Mouse (Mus musculus) limb, embryonic 13.5 days (tissue): ENCODE data around the gene Tor1aip2. TPM values are rescaled to one million over a fixed set of nuclear protein-coding genes. Genes with fewer than 3 reads are reported as not detected.

Source experiments
- ATAC-seq: fragments of 200-750 bp; cut with Nextera tagmentation; 2 replicates; pipeline ENCODE4 v1.8.0; 2017; ENCODE audit warnings: low read depth, moderate number of reproducible peaks, moderate TSS enrichment; ENCODE audit not compliant: low FRiP score
- H3K27ac ChIP-seq: fragments of 300-500 bp; sonication (generic); 2 replicates; pipeline ENCODE4 v1.5.1; 2015; ENCODE audit warnings: inconsistent platforms, mild to moderate bottlenecking, moderate library complexity
- H3K27me3 ChIP-seq: fragments of 300-500 bp; sonication (generic); 2 replicates; pipeline ENCODE4 v1.6.1; 2015; ENCODE audit warnings: mild to moderate bottlenecking, inconsistent platforms
- H3K36me3 ChIP-seq: fragments of 300-500 bp; sonication (generic); 2 replicates; pipeline ENCODE4 v1.6.1; 2015; ENCODE audit warnings: inconsistent platforms, mild to moderate bottlenecking, moderate library complexity
- H3K4me1 ChIP-seq: fragments of 300-500 bp; sonication (generic); 2 replicates; pipeline ENCODE4 v1.6.1; 2015; ENCODE audit warnings: inconsistent platforms
- H3K4me2 ChIP-seq: fragments of 300-500 bp; sonication (generic); replicated peaks from 2 replicates; pipeline ENCODE4 v1.6.1; 2015; ENCODE audit warnings: inconsistent platforms, mild to moderate bottlenecking, moderate library complexity
- H3K4me3 ChIP-seq: fragments of 300-500 bp; sonication (generic); 2 replicates; pipeline ENCODE4 v1.5.1; 2015; ENCODE audit warnings: moderate library complexity, mild to moderate bottlenecking, inconsistent platforms
- H3K9ac ChIP-seq: fragments of 300-500 bp; sonication (generic); 2 replicates; pipeline ENCODE4 v1.6.1; 2015; ENCODE audit warnings: mild to moderate bottlenecking, inconsistent platforms
- H3K9me3 ChIP-seq: fragments of 300-500 bp; sonication (generic); 2 replicates; pipeline ENCODE4 v1.6.1; 2016; ENCODE audit warnings: inconsistent platforms
- WGBS: fragments of 180-500 bp; shearing (Covaris S2); methylation state at CpG from one replicate; pipeline ENCODE4 v1.1.7; 2015; 5-methylcytosine and 5-hydroxymethylcytosine counted together
- polyA plus RNA-seq: library from polyadenylated mRNA; unstranded; fragments of >200 nt; fragmentation: Nextera tagmentation; extraction: Ambion mirVana; gene quantifications from 2 replicates; pipeline ENCODE4 v1.2.1, GENCODE M21; 2015

The Tor1aip2 gene
- polyA plus RNA-seq, 1 experiment from 2014 or later, result 130 TPM

DNA sequence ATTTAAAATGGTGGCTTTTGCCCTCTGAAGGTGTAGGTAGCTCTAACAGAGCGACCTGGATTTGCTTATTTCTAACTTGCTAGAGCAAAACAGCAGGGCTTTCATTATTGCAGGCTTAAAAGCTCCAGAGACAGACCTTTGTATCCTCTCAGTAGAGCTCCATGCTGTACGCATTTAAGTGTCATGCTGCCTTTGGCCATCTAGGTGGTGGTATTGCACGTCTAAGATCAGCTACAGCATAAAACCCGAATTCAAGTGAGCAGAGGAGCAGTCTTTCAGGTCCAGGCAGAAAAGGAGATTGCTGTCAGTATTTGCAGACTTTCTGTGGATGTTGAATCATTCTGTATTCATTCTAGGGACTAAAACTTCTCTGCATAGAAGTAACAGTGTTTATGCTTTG, 7.8 kb downstream of the Tor1aip2 start:
- no peak for ATAC-seq
- no peaks in the 10 kb centered on the region for H3K9me3 ChIP-seq
- 21% methylated on average over 4 of the region's 4 CpGs for WGBS
- H3K27me3 ChIP-seq, result no peaks in the 10 kb centered on the region
- H3K4me3 ChIP-seq, result no peak overlapping the region
- H3K9ac ChIP-seq, result no peak overlapping the region
- H3K27ac ChIP-seq, result no peak overlapping the region
- peaks cover 36% of the 10 kb centered on the region for H3K4me1 ChIP-seq
- H3K36me3 ChIP-seq, result peaks cover 37% of the 10 kb centered on the region
- H3K4me2 ChIP-seq, result peak overlapping the region; percentile 35

DNA sequence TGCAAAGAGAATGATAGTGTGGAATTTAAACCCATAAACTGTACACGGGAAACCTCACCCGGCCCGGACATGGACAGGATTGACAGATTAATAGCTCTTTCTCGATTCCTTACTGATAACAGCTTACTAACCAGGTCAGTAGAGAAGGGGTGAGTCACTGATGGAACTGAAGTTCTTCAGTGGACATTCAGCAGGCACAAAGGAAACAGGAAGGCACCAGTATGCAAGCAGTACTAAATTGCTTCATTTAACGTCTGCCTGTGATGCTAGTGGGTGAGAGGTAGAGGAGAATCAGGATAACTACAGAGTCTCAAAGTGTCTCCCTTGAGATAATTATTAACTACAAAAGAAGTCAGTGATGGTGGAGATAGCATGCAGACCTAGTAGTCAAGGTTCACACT, 9.0 kb downstream of the Tor1aip2 start:
- H3K9me3 ChIP-seq, result no peaks in the 10 kb centered on the region
- no peaks in the 10 kb centered on the region for H3K27me3 ChIP-seq
- H3K27ac ChIP-seq, result no peak overlapping the region
- peaks cover 36% of the 10 kb centered on the region for H3K4me1 ChIP-seq
- 77% methylated on average over 5 of the region's 5 CpGs for WGBS
- no peak overlapping the region for H3K4me2 ChIP-seq
- no peak overlapping the region for H3K4me3 ChIP-seq
- H3K9ac ChIP-seq, result no peak overlapping the region
- no peak for ATAC-seq
- peaks cover 49% of the 10 kb centered on the region for H3K36me3 ChIP-seq

- Histone ChIP-seq H3K9ac (no peak overlapping the region), H3K4me2 (no peak overlapping the region), H3K36me3 (peaks cover 72% of the 10 kb centered on the region), H3K4me1 (peaks cover 30% of the 10 kb centered on the region), H3K27me3 (no peaks in the 10 kb centered on the region), H3K4me3 (no peak overlapping the region), H3K27ac (no peak overlapping the region), H3K9me3 (no peaks in the 10 kb centered on the region)
- peak; percentile 38; the same call in 1 of the 2 replicates for ATAC-seq
- 78% methylated on average over 3 of the region's 3 CpGs for WGBS
These were observed 11.5 kb downstream of the Tor1aip2 start for GRCm38 (mm10) chr1:156046688-156047087.

GRCm38 (mm10) chr1:156058207-156058606, 23.0 kb downstream of the Tor1aip2 start:
- 85% methylated on average over 2 of the region's 2 CpGs for WGBS
- peaks cover 67% of the 10 kb centered on the region for H3K36me3 ChIP-seq
- ATAC-seq, result no peak

DNA sequence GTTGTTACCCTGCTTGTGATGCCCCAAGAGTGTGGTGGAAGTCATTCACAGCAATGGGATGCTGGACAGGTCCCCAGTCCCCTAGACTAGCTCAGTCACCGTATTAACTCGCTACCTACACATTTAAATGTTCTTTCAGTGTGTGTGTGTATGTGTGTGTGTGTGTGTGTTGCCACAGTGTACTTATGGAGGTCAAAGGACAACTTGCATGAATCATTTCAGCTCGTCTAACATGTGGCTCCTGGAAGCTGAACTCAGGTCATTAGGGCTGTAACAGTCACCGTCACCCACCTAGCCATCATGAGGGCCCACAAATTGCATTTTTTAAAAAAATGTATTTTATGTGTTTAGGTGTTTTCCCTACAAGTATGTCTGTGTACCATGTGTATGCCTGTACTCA, 27.0 kb downstream of the Tor1aip2 start:
- Histone ChIP-seq H3K9me3 (no peaks in the 10 kb centered on the region), H3K4me1 (no peaks in the 10 kb centered on the region), H3K27me3 (no peaks in the 10 kb centered on the region), H3K4me2 (no peak overlapping the region), H3K4me3 (no peak overlapping the region), H3K9ac (no peak overlapping the region), H3K36me3 (peaks cover 65% of the 10 kb centered on the region), H3K27ac (no peak overlapping the region)
- 89% methylated on average over 4 of the region's 4 CpGs for WGBS
- ATAC-seq, result no peak

More at GRCm38 (mm10) chr1:156058207-156058606, 23.0 kb downstream of the Tor1aip2 start:
- no peaks in the 10 kb centered on the region for H3K4me1 ChIP-seq
- no peak overlapping the region for H3K4me3 ChIP-seq
- no peaks in the 10 kb centered on the region for H3K27me3 ChIP-seq
- H3K9ac ChIP-seq, result no peak overlapping the region
- H3K9me3 ChIP-seq, result no peaks in the 10 kb centered on the region
- H3K27ac ChIP-seq, result no peak overlapping the region
- H3K4me2 ChIP-seq, result no peak overlapping the region

DNA sequence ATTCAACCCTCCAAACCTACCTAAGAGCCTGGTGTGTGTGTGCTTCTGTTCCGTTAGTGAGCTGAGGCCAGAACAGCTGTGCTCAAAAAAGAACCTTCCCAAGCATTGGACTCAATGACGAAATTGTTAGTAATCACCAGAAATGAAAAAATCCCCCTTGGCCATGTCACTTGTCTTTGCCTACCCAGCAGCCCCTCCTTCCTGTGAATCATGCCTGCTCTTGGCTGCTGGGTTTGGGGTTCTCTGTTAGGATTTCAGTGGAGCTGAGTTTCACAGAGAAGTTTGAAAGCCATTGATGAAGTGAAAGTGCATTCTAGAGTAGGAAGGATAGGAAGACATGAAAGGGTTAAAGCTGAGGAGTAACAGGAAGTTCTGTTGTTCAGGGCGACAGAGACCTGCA, 30.9 kb downstream of the Tor1aip2 start:
- no peaks in the 10 kb centered on the region for H3K4me1 ChIP-seq
- H3K4me2 ChIP-seq, result no peak overlapping the region
- H3K27ac ChIP-seq, result no peak overlapping the region
- no peaks in the 10 kb centered on the region for H3K27me3 ChIP-seq
- H3K9me3 ChIP-seq, result no peaks in the 10 kb centered on the region
- no peak for ATAC-seq
- peaks cover 54% of the 10 kb centered on the region for H3K36me3 ChIP-seq
- 65% methylated on average over 3 of the region's 3 CpGs for WGBS
- H3K9ac ChIP-seq, result no peak overlapping the region
- H3K4me3 ChIP-seq, result no peak overlapping the region

DNA sequence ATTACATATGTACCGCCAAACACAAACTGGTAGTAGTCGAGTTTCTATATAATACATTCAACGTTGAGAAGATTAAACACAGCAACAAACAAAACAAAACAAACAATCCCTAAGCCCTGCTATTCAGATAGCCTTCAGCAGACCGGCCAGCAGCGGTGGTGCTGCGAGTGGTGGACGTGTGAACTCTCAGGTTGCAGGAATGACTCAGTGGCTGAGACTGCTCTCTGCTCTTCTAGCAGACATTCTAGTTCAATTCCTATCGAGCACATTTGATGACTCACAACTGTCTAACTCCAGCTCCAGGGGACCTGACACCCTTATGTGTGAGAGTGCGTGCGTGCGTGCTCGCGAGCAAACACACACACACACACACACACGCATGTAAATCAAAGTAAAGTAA, 34.9 kb downstream of the Tor1aip2 start:
- WGBS, result 82% methylated on average over 14 of the region's 14 CpGs
- no peak for ATAC-seq
- H3K4me2 ChIP-seq, result no peak overlapping the region
- H3K27me3 ChIP-seq, result no peaks in the 10 kb centered on the region
- peaks cover 20% of the 10 kb centered on the region for H3K36me3 ChIP-seq
- no peak overlapping the region for H3K27ac ChIP-seq
- H3K4me3 ChIP-seq, result no peak overlapping the region
- H3K9me3 ChIP-seq, result no peaks in the 10 kb centered on the region
- no peak overlapping the region for H3K9ac ChIP-seq
- H3K4me1 ChIP-seq, result no peaks in the 10 kb centered on the region

DNA sequence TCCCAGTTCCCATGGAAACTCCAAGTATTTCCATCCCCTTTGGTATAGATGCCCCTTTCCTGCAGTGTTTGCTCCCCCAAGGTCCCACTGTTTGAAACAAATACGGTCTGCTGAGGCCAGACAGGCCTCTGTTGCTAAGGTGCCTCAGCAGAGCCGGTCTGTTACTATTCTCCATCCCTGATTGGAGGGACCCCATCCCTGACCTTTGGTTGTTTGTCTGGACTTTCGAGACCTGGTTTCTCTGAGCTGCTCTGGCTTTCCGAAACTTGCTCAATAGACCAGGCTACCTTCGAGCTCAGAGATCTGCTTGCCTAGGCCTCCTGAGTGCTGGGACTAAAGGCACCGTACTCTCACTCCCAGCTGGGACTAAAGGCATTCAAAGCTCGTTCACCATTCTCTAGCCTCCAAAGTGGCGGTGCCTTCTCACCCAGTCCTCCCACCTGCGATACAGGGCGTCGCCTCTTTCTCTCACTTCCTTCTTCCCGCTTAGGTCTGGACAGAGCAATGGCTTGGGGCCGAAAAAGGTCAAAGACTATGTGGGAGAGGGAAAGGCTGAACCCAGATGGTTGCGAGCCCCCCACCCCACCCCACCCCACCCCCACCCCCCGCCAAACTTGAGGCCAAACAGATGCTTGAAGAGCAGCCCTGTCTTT, 38.1 kb downstream of the Tor1aip2 start:
- Histone ChIP-seq H3K4me3 (no peak overlapping the region), H3K27ac (no peak overlapping the region), H3K4me2 (no peak overlapping the region), H3K9ac (no peak overlapping the region), H3K4me1 (no peaks in the 10 kb centered on the region), H3K27me3 (no peaks in the 10 kb centered on the region), H3K9me3 (no peaks in the 10 kb centered on the region), H3K36me3 (peaks cover 1% of the 10 kb centered on the region; the same call in 1 of the 2 replicates)
- no peak for ATAC-seq
- WGBS, result 69% methylated on average over 15 of the region's 15 CpGs

DNA sequence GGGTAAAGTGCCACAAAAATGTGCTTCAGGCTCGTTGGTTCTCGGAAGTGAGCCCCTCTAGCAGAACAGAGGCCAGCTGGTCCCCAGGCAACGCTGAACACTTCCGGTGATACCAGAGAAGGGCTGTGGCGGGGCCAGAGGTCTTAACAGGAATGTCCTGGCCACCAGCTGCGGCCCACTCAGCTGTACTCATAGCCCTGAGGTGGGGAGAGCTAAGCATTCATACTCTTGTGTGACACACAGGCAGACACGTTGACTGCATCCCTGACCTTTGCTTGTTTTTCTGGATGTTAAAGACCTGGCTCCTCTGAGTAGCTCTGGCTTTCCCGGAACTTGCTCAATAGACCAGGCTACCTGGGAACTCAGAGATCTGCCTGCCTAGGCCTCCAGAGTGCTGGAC, 39.4 kb downstream of the Tor1aip2 start:
- ATAC-seq, result peak; percentile 48; the same call in 1 of the 2 replicates
- H3K4me1 ChIP-seq, result no peaks in the 10 kb centered on the region
- WGBS, result 46% methylated on average over 8 of the region's 8 CpGs
- H3K4me2 ChIP-seq, result no peak overlapping the region
- H3K36me3 ChIP-seq, result no peaks in the 10 kb centered on the region
- no peaks in the 10 kb centered on the region for H3K9me3 ChIP-seq
- no peaks in the 10 kb centered on the region for H3K27me3 ChIP-seq
- no peak overlapping the region for H3K4me3 ChIP-seq
- no peak overlapping the region for H3K9ac ChIP-seq
- H3K27ac ChIP-seq, result no peak overlapping the region; the same call in 1 of the 2 replicates

GRCm38 (mm10) chr1:156076474-156076873, 41.3 kb downstream of the Tor1aip2 start:
- Histone ChIP-seq H3K27ac (no peak overlapping the region), H3K4me2 (no peak overlapping the region)

GRCm38 (mm10) chr1:156077655-156078054, 42.5 kb downstream of the Tor1aip2 start:
- Histone ChIP-seq H3K4me1 (no peaks in the 10 kb centered on the region), H3K27ac (no peak overlapping the region), H3K9ac (no peak overlapping the region), H3K27me3 (no peaks in the 10 kb centered on the region), H3K9me3 (no peaks in the 10 kb centered on the region), H3K36me3 (no peaks in the 10 kb centered on the region), H3K4me3 (no peak overlapping the region), H3K4me2 (no peak overlapping the region)
- 58% methylated on average over 3 of the region's 3 CpGs for WGBS
- no peak for ATAC-seq

More at GRCm38 (mm10) chr1:156076474-156076873, 41.3 kb downstream of the Tor1aip2 start:
- Histone ChIP-seq H3K4me3 (no peak overlapping the region), H3K9me3 (no peaks in the 10 kb centered on the region), H3K36me3 (no peaks in the 10 kb centered on the region), H3K4me1 (no peaks in the 10 kb centered on the region), H3K27me3 (no peaks in the 10 kb centered on the region), H3K9ac (no peak overlapping the region)
- 55% methylated on average over 4 of the region's 4 CpGs for WGBS
- ATAC-seq, result no peak

- 0 out of 2 replicates have a peak, but pooled peaks cover under 1% of the 10 kb centered on the region for H3K4me1 ChIP-seq
- 74% methylated on average over 3 of the region's 3 CpGs for WGBS
- 0 out of 2 replicates have a peak, but pooled peaks cover 3% of the 10 kb centered on the region for H3K27me3 ChIP-seq
- no peaks in the 10 kb centered on the region for H3K9me3 ChIP-seq
- H3K36me3 ChIP-seq, result no peaks in the 10 kb centered on the region
- ATAC-seq, result no peak
- no peak overlapping the region for H3K4me2 ChIP-seq
- H3K27ac ChIP-seq, result no peak overlapping the region
- H3K9ac ChIP-seq, result no peak overlapping the region
- H3K4me3 ChIP-seq, result no peak overlapping the region
These were observed 49.4 kb downstream of the Tor1aip2 start for GRCm38 (mm10) chr1:156084603-156085002.

- peaks cover 9% of the 10 kb centered on the region; the same call in 1 of the 2 replicates for H3K4me1 ChIP-seq
- H3K27ac ChIP-seq, result no peak overlapping the region
- 0 out of 2 replicates have a peak, but pooled peaks cover 3% of the 10 kb centered on the region for H3K27me3 ChIP-seq
- no peak for ATAC-seq
- no peaks in the 10 kb centered on the region for H3K36me3 ChIP-seq
- no peak overlapping the region for H3K4me2 ChIP-seq
- WGBS, result 59% methylated on average over 5 of the region's 5 CpGs
- H3K4me3 ChIP-seq, result no peak overlapping the region
- no peaks in the 10 kb centered on the region for H3K9me3 ChIP-seq
- H3K9ac ChIP-seq, result no peak overlapping the region
These were observed 50.6 kb downstream of the Tor1aip2 start for GRCm38 (mm10) chr1:156085770-156086169.
